Mouse (Mus musculus): Measurements from ENCODE around the gene Rsg1. TPM values are rescaled to one million over a fixed set of nuclear protein-coding genes. Genes with fewer than 3 reads are reported as not detected.

The Rsg1 gene
- polyA plus RNA-seq, 1 experiment from 2014 or later, result 6.3 TPM

DNA sequence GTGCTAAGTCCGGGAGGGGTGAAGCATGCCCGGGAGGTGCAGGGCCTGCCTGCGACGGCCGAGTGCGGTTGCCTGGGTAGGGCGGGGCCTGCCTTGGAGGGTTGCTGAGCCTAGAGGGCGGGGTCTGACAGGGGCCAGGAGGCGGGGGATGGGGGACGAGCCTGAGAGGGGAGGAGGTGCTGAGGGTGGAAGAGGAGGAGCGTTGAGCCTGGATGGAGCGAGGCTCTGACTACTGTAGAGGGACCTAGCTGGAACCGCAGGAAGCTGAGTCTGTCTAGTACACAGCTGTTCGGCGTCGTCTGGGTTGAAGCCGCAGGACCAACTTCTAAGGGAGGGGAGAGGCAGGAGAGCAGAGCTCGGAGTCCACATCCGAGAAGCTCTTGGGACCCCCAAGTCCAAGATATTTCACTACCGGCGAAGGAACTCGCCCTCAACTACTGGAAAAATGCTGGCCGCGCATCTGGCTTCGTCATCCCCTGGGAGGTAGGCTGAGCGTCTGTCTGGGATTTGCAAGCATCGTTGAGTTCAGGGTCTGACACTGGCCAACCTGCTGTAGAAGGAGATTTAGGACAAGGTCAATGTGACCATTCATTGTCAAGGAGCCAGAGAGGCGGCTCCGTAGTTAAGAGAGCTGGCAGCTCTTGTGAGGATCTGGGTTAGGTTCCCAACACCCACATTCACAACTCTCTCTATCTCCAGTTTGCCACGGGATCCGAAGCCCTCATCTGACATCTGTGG, 25.8 kb downstream of the Rsg1 start, which contains the start of gene Arhgef19:
Gene Arhgef19, plus strand, starts transcription at position 112 of the 738 bp plus-strand sequence.
- no peak within 1 kb of the TSS for H3K9ac ChIP-seq (ENCODE audit: low read depth, low read length)
- DNase-seq (ENCODE audit: low spot score) (peak; percentile 85), ATAC-seq (ENCODE audit: low FRiP score) (peak; percentile 91)
- peaks cover 62% of the 10 kb centered on the region for H3K27me3 ChIP-seq (ENCODE audit: control insufficient read depth, insufficient read depth, low read length)
- WGBS, result 3% methylated on average over 31 of the region's 31 CpGs
- H3K9me3 ChIP-seq (ENCODE audit: control insufficient read depth, low read length), result no peaks in the 10 kb centered on the region
- peak within 1 kb of the TSS; percentile 40 for H3K4me2 ChIP-seq (replicated peaks; ENCODE audit: low read depth, low read length)
- no peaks in the 10 kb centered on the region for H3K36me3 ChIP-seq (ENCODE audit: control insufficient read depth, insufficient read depth, low read length)
- peaks cover 11% of the 10 kb centered on the region for H3K4me1 ChIP-seq (replicated peaks; ENCODE audit: control insufficient read depth, insufficient read depth, low read length)
- H3K27ac ChIP-seq (ENCODE audit: low read depth, low read length), result no peak within 1 kb of the TSS
- peak within 1 kb of the TSS; percentile 28 for H3K4me3 ChIP-seq (ENCODE audit: low read depth, low read length)

DNA sequence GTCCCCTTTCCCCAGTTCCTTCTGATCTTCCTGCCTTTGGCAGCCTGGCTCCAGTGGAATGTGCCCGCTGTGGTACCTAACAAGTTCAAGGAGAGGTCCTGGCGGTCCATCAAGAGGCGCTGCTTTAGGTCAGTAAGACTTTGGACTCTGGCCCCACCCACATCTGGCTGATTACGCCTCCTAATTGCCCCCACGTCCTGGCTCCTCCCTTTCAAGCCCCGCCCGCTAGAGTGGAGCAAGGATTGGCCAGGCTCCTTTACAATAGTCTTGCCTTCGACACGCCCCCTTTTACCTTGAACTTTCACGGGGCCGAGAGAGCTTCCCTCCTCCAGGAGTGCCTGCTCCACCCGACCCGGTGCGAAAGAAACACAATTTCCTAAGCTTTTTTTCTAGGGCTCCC, 26.9 kb downstream of the Rsg1 start:
- no peak for ATAC-seq (ENCODE audit: low FRiP score)
- 2% methylated on average over 14 of the region's 14 CpGs for WGBS
- Histone ChIP-seq H3K36me3 (ENCODE audit: control insufficient read depth, insufficient read depth, low read length) (no peaks in the 10 kb centered on the region), H3K9me3 (ENCODE audit: control insufficient read depth, low read length) (no peaks in the 10 kb centered on the region), H3K27me3 (ENCODE audit: control insufficient read depth, insufficient read depth, low read length) (peaks cover 72% of the 10 kb centered on the region), H3K4me1 (replicated peaks; ENCODE audit: control insufficient read depth, insufficient read depth, low read length) (peaks cover 15% of the 10 kb centered on the region), H3K4me2 (replicated peaks; ENCODE audit: low read depth, low read length) (no peak overlapping the region), H3K4me3 (ENCODE audit: low read depth, low read length) (no peak overlapping the region), H3K27ac (ENCODE audit: low read depth, low read length) (no peak overlapping the region), H3K9ac (ENCODE audit: low read depth, low read length) (no peak overlapping the region)
- DNase-seq (ENCODE audit: low spot score), result no peak

GRCm38 (mm10) chr4:141241861-141242260, 28.1 kb downstream of the Rsg1 start:
- H3K4me3 ChIP-seq (ENCODE audit: low read depth, low read length), result no peak overlapping the region
- ATAC-seq (ENCODE audit: low FRiP score) (no peak), DNase-seq (ENCODE audit: low spot score) (no peak)
- no peak overlapping the region for H3K9ac ChIP-seq (ENCODE audit: low read depth, low read length)
- H3K36me3 ChIP-seq (ENCODE audit: control insufficient read depth, insufficient read depth, low read length), result no peaks in the 10 kb centered on the region
- H3K9me3 ChIP-seq (ENCODE audit: control insufficient read depth, low read length), result no peaks in the 10 kb centered on the region
- H3K27me3 ChIP-seq (ENCODE audit: control insufficient read depth, insufficient read depth, low read length), result peaks cover 85% of the 10 kb centered on the region
- no peak overlapping the region for H3K27ac ChIP-seq (ENCODE audit: low read depth, low read length)
- 31% methylated on average over 15 of the region's 15 CpGs for WGBS
- H3K4me1 ChIP-seq (replicated peaks; ENCODE audit: control insufficient read depth, insufficient read depth, low read length), result peaks cover 15% of the 10 kb centered on the region
- H3K4me2 ChIP-seq (replicated peaks; ENCODE audit: low read depth, low read length), result no peak overlapping the region

- ATAC-seq (ENCODE audit: low FRiP score), result no peak
- Histone ChIP-seq H3K27ac (ENCODE audit: low read depth, low read length) (no peak overlapping the region), H3K4me2 (replicated peaks; ENCODE audit: low read depth, low read length) (no peak overlapping the region), H3K4me1 (replicated peaks; ENCODE audit: control insufficient read depth, insufficient read depth, low read length) (peaks cover 19% of the 10 kb centered on the region), H3K9me3 (ENCODE audit: control insufficient read depth, low read length) (no peaks in the 10 kb centered on the region), H3K4me3 (ENCODE audit: low read depth, low read length) (no peak overlapping the region), H3K9ac (ENCODE audit: low read depth, low read length) (0 out of 2 replicates have a peak overlapping the region, but pooled peaks have one; percentile 16), H3K36me3 (ENCODE audit: control insufficient read depth, insufficient read depth, low read length) (no peaks in the 10 kb centered on the region), H3K27me3 (ENCODE audit: control insufficient read depth, insufficient read depth, low read length) (peaks cover 94% of the 10 kb centered on the region)
- 4% methylated on average over 11 of the region's 11 CpGs for WGBS
- no peak for DNase-seq (ENCODE audit: low spot score)
These were observed 29.0 kb downstream of the Rsg1 start for GRCm38 (mm10) chr4:141242651-141243241.

DNA sequence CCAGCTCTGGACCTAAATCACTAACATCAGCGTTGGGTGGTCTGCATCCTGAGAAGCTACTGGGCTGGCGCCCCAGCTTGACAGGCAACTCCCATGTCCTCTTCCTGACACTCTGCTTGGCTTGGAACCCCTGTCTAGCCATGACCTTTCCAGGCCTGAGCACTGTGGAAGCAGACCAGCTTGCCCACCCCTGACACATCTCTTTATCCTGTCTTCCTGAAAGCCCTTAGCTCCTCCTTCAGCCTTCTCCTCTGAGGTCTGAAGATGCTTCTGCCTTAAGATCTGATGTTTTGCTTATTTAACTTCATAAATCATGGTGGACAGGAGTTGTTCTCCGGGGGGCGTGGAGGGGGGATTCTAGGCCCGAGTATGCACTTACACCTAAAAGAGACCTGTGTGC, 29.9 kb downstream of the Rsg1 start:
- DNase-seq (ENCODE audit: low spot score), result no peak
- no peak overlapping the region for H3K27ac ChIP-seq (ENCODE audit: low read depth, low read length)

GRCm38 (mm10) chr4:141244401-141244800, 30.6 kb downstream of the Rsg1 start:
- ATAC-seq (ENCODE audit: low FRiP score) (no peak), DNase-seq (ENCODE audit: low spot score) (no peak)
- Histone ChIP-seq H3K4me2 (replicated peaks; ENCODE audit: low read depth, low read length) (no peak overlapping the region), H3K27me3 (ENCODE audit: control insufficient read depth, insufficient read depth, low read length) (peaks cover 97% of the 10 kb centered on the region), H3K27ac (ENCODE audit: low read depth, low read length) (no peak overlapping the region), H3K4me3 (ENCODE audit: low read depth, low read length) (no peak overlapping the region), H3K9me3 (ENCODE audit: control insufficient read depth, low read length) (no peaks in the 10 kb centered on the region), H3K4me1 (replicated peaks; ENCODE audit: control insufficient read depth, insufficient read depth, low read length) (peaks cover 15% of the 10 kb centered on the region), H3K36me3 (ENCODE audit: control insufficient read depth, insufficient read depth, low read length) (no peaks in the 10 kb centered on the region), H3K9ac (ENCODE audit: low read depth, low read length) (peak overlapping the region; percentile 20; the same call in 1 of the 2 replicates)
- WGBS, result 32% methylated on average over 5 of the region's 5 CpGs

More for the DNA sequence above, 29.9 kb downstream of the Rsg1 start:
- Histone ChIP-seq H3K4me1 (replicated peaks; ENCODE audit: control insufficient read depth, insufficient read depth, low read length) (peaks cover 19% of the 10 kb centered on the region), H3K4me3 (ENCODE audit: low read depth, low read length) (no peak overlapping the region), H3K9ac (ENCODE audit: low read depth, low read length) (no peak overlapping the region), H3K4me2 (replicated peaks; ENCODE audit: low read depth, low read length) (no peak overlapping the region), H3K27me3 (ENCODE audit: control insufficient read depth, insufficient read depth, low read length) (peaks cover 97% of the 10 kb centered on the region), H3K36me3 (ENCODE audit: control insufficient read depth, insufficient read depth, low read length) (no peaks in the 10 kb centered on the region), H3K9me3 (ENCODE audit: control insufficient read depth, low read length) (no peaks in the 10 kb centered on the region)
- 69% methylated on average over 5 of the region's 5 CpGs for WGBS
- ATAC-seq (ENCODE audit: low FRiP score), result no peak

GRCm38 (mm10) chr4:141244931-141245425, 31.2 kb downstream of the Rsg1 start:
- no peak overlapping the region for H3K4me3 ChIP-seq (ENCODE audit: low read depth, low read length)
- H3K36me3 ChIP-seq (ENCODE audit: control insufficient read depth, insufficient read depth, low read length), result no peaks in the 10 kb centered on the region
- DNase-seq (ENCODE audit: low spot score), result no peak
- WGBS, result 13% methylated on average over 9 of the region's 9 CpGs
- H3K27me3 ChIP-seq (ENCODE audit: control insufficient read depth, insufficient read depth, low read length), result peaks cover 93% of the 10 kb centered on the region
- H3K4me1 ChIP-seq (replicated peaks; ENCODE audit: control insufficient read depth, insufficient read depth, low read length), result peaks cover 13% of the 10 kb centered on the region
- peak overlapping the region; percentile 20; the same call in 1 of the 2 replicates for H3K9ac ChIP-seq (ENCODE audit: low read depth, low read length)
- no peak overlapping the region for H3K4me2 ChIP-seq (replicated peaks; ENCODE audit: low read depth, low read length)
- H3K27ac ChIP-seq (ENCODE audit: low read depth, low read length), result no peak overlapping the region
- no peak for ATAC-seq (ENCODE audit: low FRiP score)
- H3K9me3 ChIP-seq (ENCODE audit: control insufficient read depth, low read length), result no peaks in the 10 kb centered on the region

DNA sequence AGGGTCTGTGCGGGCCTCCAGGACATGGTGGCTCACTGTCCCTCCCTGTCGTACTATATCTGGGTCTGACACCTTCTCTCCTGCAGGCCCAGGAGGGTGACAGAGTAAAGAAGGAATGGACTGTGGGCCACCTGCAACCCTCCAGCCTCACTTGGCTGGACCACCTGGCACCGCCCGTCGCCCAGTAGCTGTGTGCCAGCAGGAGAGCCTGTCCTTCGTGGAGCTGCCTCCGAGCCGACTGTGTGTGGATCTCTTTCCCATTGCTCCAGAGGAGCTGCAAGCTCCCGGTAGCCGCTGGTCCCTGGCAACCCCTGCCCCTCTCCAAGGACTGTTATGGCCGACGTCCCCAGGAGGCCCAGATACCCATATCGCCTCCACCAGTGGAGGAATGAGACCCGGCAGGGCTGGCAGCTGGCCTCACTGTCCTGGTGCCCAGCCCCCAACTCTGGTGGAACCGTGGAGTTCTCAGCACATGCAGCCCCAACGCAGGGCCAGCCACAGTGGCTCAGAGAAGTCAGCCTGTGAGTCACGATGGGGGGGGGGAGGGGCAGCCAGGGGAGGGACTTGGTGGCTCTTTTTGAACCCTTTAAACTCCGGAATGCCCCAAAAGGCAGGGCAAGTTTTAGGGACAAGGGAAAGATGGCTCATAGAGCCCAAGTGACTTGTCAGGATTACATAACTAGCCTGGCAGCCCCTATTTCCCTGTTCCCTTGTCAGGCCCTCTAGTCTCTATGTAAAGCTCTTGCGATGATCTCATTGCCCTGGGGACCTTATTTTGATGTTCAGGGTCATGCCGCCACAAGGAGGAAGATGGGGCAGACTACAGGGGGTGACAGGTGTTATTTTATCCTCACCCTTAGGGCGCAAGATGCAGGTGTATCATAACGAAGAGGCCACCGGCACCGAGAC, 32.6 kb downstream of the Rsg1 start:
- H3K9me3 ChIP-seq (ENCODE audit: control insufficient read depth, low read length), result no peaks in the 10 kb centered on the region
- WGBS, result 23% methylated on average over 24 of the region's 24 CpGs
- DNase-seq (ENCODE audit: low spot score) (no peak), ATAC-seq (ENCODE audit: low FRiP score) (no peak)
- no peak overlapping the region for H3K27ac ChIP-seq (ENCODE audit: low read depth, low read length)
- H3K4me3 ChIP-seq (ENCODE audit: low read depth, low read length), result peak overlapping the region; percentile 13; the same call in 1 of the 2 replicates
- peaks cover 13% of the 10 kb centered on the region for H3K4me1 ChIP-seq (replicated peaks; ENCODE audit: control insufficient read depth, insufficient read depth, low read length)
- H3K27me3 ChIP-seq (ENCODE audit: control insufficient read depth, insufficient read depth, low read length), result peaks cover 83% of the 10 kb centered on the region
- H3K4me2 ChIP-seq (replicated peaks; ENCODE audit: low read depth, low read length), result 0 out of 2 replicates have a peak overlapping the region, but pooled peaks have one; percentile 21
- no peak overlapping the region for H3K9ac ChIP-seq (ENCODE audit: low read depth, low read length)
- no peaks in the 10 kb centered on the region for H3K36me3 ChIP-seq (ENCODE audit: control insufficient read depth, insufficient read depth, low read length)
